Mouse (Mus musculus) layer of hippocampus, postnatal 14 days (tissue): ENCODE measurements around the gene Aph1a. TPM values are rescaled to one million over a fixed set of nuclear protein-coding genes. Genes with fewer than 3 reads are reported as not detected.
A peak's percentile ranks its signal among the peaks of the same experiment; 100 is the strongest.
"Not testable (repeated sequence)": the region's sequence is repeated elsewhere in the genome, so short reads cannot be mapped to it uniquely, and the experiment has no call there.

Experiments used
- DNase-seq, 2 experiments: peaks; one replicate each; pipeline ENCODE4 v3.0.0; 2021 to 2022; ENCODE audit warnings: low spot score in 2 of 2, mixed read lengths in 1 of 2
- total RNA-seq, 2 experiments: library from RNA; stranded (reverse); gene quantifications; 2 replicates each; pipeline ENCODE4 v1.2.3; 2021

Aph1a gene
- total RNA-seq, 2 experiments from 2014 or later, result 76.1 to 83.5 TPM

DNA sequence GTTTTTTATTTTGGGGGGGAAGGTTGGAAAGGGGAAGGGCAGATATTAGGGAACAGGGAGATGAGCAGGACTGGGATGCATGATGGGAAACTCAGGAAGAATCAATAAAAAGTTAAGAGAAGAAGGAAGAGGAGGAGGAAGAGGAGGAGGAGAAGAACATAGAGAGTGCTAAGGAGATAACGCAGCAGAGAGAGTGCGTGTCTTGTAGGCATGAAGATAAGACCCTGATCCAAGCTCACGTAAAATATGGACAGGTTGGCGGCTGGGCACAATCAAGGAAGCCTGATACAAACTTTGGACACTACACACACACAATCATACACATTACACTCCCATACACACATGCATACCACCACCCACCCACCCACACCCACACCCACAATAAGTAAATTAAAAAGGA lies 20.9 kb downstream of the Aph1a start:
- no peak for DNase-seq

DNA sequence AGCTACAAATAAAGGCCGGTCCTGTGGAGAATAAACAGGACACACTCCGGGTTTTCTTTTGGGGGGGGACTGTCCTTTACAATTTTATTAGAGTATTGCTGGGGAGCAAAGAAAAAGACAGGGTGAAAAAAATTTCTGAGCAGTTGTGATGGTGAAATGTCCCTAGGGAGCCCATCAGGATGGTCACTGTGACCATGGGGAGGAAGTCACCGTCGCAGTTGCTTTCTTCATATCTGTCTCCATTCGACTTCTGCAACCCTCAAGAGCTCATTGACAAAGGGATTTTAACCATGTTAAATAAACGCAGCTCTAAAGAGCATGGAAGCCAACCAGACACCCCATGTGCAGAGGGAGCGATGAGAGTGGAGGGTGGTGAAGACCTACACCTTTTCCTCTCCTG lies 23.0 kb downstream of the Aph1a start:
- DNase-seq, result no peak

DNA sequence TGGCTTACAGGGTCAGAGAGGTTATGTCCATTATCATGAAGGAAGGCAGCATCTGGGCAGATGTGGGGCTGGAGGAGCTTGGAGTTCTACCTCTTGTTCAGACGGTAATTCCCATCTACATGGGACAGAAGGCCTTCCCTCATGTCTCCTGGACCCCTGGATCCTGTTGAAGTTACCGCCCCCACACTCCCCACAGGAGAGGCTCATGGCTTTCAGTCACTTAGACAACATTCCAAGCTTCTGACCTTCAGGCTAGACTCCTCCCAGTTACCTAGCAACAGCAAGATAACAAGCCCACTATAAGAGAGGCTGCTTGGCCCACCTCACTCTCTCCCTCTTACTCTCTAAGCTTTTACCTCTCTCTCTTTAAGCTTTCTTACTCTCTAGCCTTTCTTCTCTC lies 26.8 kb downstream of the Aph1a start:
- DNase-seq, result not testable (repeated sequence)

DNA sequence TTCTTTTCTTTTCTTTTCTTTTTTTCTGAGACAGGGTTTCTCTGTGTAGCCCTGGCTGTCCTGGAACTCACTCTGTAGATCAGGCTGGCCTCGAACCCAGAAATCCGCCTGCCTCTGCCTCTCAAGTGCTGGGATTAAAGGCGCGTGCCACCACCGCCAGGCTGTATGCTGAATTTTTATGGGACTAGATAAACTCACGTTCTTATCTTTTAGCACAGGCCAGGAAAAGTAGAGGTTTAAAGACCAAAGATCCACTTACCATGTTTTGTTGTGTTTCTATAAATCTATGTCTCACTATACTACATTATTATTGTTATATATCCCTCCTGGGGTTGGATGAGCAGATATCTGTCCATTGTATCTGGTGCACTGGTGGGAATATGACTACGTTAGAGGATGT lies 29.7 kb downstream of the Aph1a start:
- DNase-seq, result not testable (repeated sequence)

DNA sequence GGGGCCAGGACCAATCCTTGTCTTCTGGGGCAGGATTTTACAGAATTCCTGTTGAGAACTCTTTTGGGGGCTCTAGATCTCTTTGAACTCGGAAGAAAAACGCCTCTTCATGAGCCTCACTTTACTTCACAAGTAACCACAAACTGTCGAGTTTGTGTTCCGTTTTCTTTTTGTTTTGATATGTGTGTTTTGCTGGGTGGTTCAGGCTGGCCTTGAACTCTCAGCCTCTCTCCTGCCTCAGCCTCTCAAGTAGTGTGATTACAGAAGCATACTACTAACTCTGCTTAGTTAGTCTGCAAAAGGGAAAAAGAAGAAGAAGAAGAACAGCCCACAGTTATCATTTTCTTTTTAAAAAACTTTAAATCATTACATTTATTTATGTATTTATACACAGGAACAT lies 30.4 kb downstream of the Aph1a start:
- DNase-seq, result no peak

DNA sequence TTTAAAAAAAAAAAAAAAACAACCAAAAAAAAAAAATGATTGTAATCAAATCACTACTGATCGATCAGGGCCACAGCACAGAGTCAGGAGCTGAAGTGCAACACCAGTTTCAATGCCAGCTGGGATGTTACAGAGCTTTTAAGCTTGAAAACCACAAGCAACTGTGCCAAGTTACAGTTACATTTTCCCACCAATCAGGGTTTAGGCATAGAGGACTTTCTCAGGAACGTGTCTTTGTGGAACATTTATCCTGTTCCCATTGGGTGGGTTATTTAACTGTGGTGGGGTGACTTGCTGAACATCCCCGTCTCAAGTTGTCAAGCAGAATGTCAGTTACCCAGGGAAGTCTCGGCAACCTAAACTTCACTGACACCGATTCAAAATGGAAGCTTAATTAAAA lies 31.3 kb downstream of the Aph1a start:
- DNase-seq, result no peak

DNA sequence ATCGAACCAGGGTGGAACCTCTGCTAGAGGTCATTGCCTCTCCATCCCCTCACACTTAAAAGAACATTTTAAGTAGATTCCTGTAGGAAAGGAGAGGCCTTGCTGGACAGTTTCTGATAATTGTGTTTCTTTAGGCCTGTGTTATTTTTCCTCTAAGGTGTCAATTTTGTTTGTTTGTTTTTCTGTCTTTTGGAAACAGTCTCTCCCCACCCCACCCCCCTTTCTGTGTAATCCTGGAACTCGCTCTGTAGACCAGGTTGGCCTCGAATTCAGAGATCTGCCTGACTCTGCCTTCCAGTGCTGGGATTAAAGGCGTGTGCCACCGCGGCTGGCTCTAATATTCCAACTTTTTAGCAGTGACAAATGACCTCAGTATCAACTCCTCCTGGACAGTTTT lies 34.5 kb downstream of the Aph1a start:
- no peak for DNase-seq

DNA sequence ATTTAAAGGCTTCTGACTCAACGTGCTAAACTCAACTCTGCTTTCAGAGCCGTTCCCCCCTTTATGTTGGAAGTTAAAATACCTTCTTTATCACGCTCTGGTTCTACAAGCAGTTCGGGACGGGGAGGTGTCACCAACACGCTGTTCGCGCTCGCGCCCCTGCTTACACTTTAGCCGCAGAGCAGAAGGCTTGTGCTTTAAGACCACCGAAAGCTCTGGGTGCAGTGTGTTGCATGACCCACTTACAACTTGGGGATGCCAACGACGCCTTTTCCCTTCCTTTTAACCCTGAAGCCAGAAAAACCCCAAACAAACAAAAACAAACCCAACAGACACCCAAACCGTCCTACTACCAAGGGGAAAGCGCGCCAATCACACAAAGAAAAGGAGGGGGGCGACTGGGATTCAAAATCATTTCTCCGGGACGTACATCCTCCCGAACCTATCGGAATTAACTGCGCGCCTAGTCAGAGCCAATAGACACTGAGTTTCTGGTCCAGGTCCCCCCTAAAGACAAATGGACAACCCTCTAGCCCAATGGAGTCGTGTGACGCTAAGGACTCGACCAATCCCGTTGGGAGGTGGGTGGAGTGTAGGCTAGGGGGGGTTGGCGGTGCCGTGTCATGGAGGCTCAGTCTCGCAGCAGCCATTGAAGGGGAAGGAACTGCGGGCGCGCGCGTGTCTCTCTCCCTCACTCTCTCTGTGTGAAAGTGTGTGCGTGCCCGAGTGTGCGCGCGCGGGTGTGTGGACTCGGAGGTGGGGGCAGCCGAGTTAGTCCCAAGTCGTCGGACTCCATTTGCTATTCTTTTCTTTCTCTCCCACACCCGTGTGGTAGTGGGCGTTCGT lies 35.1 kb downstream of the Aph1a start, which contains the start of gene Anp32e:
Gene Anp32e (plus strand): TSS at position 589 of the 846 bp plus-strand sequence.
- DNase-seq, result peak; percentile 95 to 99

DNA sequence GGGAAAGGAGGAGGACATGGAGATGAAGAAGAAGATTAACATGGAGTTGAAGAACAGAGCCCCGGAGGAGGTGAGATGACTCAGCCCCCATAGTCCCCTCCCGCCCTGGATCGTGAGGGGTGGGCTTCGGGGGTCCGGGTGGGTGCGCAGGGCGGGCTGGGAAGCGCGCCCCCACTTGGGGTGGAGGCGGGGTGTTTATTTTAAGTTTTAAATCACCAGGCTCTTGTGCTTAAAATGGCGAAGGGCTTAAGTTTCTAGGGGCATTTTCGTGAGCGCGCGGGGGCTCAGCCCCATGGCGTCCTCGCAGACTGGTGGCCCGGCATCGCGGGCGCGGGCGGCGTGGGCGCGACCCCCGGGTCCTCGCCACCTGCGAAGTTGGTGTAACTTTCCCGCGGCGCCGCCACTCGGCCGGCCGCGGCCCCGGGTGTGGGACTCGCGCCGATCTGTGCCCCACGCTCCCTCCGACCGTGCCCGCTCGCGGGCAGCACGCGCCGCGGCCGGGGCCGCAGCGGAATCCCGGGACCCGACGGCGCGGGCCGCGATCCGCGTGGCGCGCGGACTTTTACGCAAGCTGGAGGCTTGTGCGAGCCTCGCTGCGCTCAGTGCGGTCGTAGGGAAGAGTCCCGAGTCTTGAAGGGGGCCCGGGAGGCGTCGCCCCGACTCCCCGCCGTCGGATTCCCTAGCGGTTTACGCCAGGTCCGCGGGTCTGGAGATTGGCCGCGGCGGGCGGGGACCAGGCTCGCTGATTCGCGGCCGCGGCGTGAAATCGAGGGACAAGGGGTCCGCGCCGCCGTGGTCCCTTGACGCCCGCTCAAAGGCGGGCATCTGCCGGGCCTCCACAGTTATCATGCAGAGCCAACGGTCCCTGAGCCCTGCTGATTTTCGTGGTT lies 36.1 kb downstream of the Aph1a start:
- peak in 1 of 2 experiments; percentile 17 for DNase-seq

DNA sequence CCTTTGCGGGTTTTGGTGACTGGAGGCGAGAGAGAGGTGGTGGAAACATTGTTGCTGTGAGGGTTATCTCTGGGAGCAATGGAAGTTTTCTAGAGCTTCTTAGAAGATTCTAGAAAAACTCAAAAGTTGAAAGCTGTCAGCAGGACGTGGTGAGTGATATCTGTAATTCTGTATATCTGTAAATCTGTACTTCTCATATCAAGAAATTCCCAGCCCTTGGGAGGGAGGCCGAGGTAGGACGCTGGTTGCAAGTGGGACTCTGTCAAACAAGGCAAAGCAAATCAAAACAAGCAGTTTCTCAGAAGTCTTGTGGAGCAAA lies 36.7 kb downstream of the Aph1a start:
- DNase-seq, result no peak

DNA sequence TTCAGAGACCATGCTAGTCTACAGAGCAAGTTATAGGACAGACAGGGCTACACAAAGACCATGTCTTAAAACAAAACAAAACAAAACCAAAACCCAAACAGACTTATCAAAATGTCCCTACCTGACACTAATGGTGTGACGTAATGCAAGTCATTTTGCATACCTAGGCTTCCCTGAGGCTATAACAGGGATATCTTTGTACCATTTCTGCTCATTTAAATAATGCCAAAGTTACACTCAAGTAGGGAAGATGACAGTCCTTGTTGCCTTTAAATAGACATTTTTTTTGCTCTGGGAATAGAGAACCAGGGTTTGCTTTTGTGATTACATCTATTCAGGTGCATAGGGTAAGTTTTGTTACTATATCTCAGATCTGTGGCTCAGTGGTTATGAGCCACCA lies 37.7 kb downstream of the Aph1a start:
- no peak for DNase-seq

DNA sequence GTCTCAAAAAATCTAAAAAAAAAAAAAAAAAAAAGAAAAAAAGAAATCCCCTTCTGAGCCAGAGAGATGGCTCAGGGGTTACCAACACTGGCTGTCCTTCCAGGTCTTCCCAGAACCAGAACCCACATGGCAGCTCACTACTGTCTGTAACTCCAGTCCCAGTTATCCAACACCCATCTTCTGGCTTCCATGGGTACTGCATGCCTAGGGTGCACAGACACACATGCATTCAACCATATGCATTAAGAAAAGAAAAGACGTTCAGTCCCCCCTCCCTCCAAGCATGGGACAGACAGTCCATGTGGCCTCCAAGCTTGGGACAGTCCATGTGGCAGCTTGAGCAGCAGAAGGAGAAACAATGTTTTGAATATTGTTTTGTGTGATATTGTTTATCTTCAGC lies 38.4 kb downstream of the Aph1a start:
- no peak for DNase-seq

DNA sequence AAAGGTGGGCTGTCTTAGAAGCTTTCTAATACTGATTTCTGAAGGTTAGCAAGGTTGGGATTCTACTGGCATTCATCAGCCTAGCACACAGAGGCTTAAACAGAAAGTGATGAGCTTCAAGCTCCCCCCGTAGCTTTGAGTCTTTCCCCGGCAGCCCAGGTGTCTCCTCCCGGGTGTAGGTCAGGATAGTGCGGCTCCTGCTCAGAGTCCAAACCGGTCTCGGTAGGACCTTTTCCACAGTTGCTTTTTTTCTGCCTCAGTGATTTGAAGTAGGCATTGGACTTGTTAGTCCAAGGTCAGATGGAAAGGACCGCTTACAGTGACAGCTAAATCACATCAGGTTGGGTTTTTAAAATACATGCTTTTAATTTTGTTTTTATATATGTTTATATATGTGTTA lies 38.8 kb downstream of the Aph1a start:
- DNase-seq, result no peak

DNA sequence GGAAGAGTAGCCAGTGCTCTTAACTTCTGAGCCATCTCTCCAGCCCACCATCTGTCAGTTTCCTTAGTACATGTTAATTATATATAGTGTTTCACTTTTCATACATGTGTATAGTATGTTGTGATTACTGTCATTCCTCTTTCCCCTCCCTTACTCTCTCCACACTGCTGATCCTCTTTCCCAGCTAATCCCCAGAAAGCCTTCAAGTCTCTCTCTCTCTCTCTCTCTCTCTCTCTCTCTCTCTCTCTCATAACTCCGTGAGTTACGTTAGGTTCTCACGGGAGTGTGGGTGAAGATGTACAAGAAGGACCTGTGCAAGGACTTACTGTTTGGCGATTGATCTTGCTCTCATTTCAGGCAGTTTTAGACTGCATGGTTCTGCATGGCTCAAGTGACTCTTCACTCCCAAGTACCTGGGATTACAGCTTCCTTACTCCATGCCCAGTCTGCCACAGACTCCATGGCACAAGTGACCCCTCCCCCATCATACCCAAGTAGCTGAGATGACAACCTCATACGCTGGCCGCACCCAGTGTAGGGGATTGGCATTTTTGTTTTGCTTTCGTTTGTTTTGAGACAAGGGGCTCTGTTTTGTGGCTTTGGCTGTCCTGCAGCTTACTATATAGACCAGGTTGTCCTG lies 39.5 kb downstream of the Aph1a start:
- DNase-seq, result no peak

DNA sequence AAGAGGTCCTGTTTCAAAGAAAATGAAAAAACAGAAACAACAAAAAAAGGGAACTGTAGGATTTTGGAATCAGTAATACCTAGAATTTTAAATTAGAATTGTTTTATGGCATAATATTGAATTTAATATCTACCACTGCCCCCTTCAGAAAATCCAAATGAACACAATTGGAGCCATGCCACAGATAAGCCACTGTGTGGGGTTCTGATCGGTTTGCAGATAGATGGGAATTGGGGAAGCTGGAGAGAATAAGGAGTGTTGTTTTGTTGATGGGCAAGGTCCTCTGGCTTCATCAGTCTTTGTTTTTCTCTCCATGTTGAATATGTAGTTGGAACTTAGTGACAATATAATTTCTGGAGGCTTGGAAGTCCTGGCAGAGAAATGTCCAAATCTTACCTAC lies 40.7 kb downstream of the Aph1a start:
- no peak for DNase-seq

DNA sequence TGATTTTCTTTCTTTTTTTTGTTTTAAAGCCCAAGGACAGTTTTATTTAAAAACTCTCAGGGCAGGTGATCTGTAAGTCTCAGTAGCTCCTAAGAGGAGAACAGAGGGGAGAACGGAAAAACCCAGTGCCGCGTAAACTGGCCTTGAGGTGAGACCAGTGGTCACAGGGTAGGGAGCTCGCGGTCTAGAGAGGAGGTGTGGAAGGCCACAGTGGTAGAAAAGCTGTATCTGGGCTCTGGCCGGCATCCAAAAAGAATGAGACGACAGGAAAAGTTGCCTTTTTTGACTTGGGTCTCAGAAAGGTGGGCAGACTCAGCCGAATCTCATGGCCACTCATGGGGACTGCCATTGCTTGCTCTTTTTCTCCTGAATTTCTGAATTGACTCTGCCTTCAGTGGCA lies 44.4 kb downstream of the Aph1a start:
- no peak for DNase-seq

DNA sequence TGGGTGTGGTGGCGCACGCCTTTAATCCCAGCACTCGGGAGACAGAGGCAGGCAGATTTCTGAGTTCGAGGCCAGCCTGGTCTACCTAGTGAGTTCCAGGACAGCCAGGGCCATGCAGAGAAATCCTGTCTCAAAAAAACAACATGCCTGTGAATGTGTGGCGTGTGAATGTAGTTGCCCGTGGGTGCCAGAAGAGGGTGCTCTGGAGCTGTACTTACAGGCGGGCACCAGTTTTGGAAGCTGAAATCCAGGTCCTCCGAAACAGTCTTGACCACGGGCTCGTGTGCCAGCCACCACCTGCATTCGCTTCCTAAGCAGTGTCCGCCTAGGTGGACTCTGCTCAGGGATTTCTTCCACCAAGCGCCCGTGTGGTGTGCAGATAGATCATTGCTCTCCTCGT lies 45.1 kb downstream of the Aph1a start:
- no peak for DNase-seq

DNA sequence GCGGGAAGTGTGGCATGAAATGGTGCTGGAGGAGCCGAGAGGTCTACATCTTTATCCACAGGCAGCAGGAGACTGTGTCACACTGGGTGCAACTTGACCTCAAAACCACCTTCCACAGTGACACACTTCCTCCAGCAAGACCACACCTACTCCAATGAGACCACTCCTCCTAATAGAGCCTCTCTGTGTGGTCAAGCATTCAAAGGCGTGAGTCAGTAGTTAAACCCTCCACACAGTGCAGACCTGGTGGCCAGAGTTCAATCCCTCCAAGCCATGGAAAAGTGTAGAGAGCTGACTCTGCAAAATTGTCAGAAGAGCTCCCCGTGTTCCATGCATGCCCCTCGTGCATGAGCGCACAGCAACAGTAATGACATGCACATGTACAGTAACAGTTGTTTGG lies 49.0 kb downstream of the Aph1a start:
- no peak for DNase-seq

DNA sequence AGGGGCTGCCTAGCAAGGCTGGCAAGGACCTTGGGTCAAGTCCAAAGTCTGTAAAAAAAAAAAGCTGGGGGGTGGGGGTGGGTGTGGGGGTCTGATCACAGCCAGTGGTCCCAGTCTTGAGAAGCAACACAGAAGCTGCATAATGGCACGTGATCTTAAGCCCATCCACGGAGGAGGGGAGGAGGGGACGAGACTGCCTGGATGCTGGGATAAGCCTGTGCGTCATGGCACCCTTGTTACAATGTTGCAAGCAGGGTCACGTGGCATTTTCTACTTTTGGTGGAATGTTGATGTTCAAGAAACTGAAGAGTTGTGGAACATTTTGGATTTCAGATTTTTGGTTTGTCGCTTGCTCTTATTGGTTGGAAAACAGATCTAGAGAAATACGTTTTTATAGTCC lies 49.5 kb downstream of the Aph1a start:
- no peak for DNase-seq

DNA sequence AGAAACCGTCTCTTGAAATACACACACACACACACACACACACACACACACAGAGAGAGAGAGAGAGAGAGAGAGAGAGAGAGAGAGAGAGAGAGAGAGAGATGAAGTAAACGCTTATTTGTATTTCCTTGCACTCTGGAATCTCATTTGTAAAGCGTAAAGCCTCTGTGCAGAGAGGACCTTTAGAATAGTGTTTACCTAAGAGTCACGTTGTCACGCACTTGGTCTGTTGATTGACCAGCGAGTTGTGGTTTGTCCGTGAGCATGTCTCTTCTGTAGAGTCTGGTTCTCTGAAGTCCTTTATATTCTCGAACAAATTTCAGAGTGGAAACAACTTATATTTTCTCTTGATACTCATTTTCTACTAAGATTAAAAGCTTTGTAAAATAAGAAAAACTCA lies 51.0 kb downstream of the Aph1a start:
- DNase-seq, result no peak

DNA sequence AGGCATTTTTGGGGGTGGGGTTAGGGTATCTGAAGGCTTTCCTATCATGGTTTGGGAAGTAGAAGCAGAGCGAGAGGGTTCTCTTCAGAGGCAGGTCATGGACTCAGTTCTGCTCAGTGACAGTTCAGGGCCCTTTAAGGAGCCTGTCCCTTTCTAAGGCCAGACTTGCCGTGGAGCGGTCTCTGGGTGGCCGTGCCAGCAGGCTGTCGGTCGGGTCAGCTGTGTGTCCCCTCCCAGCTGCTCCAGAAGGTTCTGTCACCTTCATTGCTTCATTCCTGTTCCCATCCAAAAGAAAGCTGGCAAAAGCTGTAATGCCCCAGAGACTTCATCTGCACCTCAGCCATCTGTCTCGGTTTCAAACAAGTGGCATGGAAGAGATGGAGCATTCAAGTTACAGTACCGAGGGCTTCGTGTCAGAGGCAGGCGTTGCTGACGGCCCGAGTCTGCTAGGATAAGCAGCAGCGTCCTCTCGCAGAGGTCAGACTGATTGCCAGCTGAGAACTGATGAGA lies 52.0 kb downstream of the Aph1a start:
- DNase-seq, result no peak
